Mouse (Mus musculus) lung, postnatal 10 days (tissue): ENCODE measurements around the gene Aco2.

ENCODE experiments used
- DNase-seq: peaks from one replicate; pipeline ENCODE4 v3.0.0; 2021

The Aco2 gene

DNA sequence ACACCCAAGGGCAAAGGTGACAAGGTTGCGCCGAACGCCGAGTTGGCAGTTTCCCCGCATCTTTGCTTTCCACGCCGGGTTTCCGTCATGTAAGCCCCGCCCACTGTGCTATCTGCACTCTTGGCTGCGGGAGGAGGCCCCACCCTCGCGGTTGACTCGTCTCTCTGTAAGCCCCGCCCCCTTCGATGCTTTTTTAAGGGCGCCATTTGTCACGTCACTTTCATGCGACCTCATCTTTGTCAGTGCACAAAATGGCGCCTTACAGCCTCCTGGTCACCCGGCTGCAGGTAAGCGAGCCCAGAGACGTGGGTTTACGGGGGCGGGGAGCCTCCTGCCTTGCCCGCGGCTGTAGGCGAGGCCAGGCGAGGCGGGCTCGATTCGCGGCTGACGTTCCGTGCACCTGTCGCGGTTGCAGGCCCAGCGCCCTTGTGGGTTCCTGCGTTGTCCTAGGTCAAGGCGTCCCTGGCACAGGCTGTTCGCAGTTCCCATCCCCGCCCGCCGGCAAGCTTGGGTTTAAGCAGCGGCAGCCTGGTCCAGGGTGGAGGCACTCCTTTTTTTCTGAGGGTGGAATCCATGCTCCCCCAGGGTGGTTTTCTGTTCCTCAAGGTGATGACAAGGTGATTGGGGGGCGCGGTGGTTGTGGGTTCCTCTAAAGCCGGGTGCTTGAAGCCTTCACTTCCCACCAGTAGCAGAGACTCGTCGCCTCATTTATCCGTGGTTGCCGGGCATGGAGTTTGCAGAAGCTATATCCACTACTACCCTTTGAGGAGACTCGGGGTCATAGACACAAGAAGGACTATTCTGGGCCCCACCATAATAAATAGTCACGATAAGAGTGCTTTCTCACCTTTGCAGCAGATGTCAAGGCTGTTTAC lies at the start of gene Aco2:
TSS of gene Aco2 (plus strand) at position 48 of the 875 bp plus-strand sequence.
- peak; percentile 100 for DNase-seq

- no peak for DNase-seq
Measured at GRCm38 (mm10) chr15:81822631-81823030, 49.5 kb upstream of the Aco2 start.

- DNase-seq: no peak
Measured at GRCm38 (mm10) chr15:81824832-81825231, 47.3 kb upstream of the Aco2 start.

- DNase-seq: no peak
Measured at GRCm38 (mm10) chr15:81828426-81829207, 43.5 kb upstream of the Aco2 start.

- no peak for DNase-seq
Measured at GRCm38 (mm10) chr15:81829208-81829580, 42.9 kb upstream of the Aco2 start.

DNA sequence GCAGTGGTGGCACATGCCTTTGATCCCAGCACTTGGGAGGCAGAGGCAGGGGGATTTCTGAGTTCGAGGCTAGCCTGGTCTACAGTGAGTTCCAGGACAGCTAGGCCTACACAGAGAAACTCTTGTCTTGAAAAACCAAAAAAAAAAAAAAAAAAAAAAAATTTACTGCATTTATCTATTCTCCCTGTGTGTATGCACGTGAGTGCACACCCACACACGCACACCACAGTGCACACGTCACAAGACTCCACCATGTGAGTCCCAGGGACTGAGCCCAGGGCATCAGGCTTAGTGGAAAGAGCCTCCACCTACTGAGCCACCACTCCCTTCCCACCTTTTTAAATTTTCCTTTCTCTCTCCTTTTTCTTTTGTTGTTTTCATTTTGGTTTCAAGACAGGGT lies 41.6 kb upstream of the Aco2 start:
- no peak for DNase-seq

DNA sequence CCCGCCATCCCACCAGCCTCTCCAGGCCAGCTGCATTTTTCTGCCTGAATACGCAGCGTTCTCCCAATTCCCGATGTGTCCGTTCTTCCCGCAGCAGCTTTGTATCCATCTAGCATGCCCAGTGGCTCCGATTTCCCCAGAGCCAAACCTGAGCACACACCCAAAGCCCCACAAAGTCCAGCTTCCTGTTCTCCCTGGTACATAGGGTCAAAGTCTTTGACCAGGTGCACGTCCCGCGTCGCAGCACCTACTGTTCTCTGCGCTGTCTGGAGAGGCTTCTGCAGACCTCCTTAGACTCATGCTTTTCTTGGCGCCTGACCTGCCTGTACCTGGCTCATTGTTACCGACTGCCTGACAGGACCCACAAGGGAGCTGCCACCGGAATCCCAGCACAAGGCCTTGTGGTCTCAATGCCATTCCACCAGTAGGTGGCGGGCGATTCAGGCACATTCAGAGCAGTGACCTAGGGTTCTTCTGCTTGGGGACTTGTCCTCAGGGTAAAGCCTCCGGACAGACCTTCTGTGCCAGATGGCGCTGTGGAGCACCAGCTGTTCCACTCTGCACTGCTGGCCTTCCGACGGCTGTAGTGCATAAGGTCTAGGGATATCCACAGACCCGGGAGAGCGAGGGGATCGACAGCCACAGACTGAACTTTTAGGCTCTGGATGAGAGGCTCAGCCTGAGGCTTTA lies 40.8 kb upstream of the Aco2 start:
- peak; percentile 97 for DNase-seq

DNA sequence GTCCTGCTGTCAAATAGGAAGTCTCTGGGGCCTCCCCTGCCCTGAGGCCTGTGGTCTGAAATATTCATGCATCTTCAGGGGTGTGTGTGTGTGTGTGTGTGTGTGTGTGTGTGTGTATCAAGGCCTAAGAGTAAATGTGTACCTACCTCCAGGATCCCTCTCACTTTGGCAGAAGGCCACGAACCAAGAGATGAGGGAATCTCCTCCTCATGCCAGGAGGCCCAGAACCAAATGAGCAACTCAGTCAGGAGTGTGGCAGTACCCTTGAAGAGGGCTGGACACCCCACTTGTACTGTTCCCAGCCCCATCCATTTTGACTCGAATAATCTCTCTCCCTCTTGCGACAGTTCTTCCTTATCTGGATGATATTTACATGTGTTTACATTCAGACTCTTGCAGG lies 39.9 kb upstream of the Aco2 start:
- DNase-seq: no peak

DNA sequence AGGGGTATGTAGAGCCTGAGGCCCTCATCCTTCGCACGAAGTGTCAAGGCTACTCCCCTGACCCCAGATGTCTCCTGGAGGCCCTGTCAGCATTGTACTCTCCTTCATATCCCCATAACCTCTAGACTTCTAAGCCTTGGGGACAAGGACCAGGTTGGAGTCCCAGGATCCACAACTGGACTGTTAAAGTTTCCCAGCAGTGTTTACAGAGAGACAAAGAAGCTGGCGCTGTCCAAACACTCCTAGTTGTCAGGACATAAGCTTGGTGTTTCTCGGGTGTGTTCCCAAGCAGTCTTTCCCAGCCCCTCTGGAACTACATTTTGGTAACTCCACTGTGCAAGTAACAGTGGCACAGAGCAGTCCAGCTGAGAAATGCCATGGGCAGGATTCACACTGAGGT lies 38.6 kb upstream of the Aco2 start:
- DNase-seq: no peak

- no peak for DNase-seq
Measured at GRCm38 (mm10) chr15:81834171-81834841, 37.8 kb upstream of the Aco2 start.

GRCm38 (mm10) chr15:81835007-81835880 lies 36.9 kb upstream of the Aco2 start:
- DNase-seq: no peak

DNA sequence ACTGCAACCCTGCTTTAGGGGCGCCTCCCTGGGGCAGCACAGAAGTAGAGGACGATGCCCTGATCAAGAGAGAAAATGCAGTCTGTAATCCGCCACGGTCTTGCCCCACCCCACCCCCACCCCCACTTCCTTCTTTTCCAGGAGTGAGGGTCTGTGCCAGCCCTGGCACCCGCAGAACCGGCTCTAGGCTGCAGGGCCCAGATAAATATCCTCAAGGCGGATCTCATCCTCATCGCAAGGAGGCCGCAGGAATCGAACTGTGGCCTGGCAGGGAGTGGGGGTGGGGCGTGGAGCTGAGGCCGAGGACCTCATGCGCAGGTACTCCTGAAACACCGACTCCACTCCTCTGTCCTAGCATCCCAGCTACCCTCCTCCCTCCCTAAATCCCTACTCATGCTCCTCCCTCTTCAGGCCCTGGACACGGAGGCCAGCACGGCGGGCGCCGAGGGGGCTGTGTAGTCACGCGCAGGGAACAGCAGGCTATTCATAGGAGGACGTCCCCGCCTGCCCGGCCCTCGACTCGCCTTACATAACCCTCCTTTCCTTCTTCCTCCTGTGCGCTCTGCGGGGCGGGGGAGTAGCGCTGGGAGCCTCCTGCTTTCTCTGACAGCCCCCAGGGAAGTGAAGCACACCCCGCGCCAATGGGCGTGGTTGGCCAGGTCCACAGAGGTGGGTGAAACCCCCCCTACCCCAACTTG lies 35.8 kb upstream of the Aco2 start:
- DNase-seq: peak; percentile 95

GRCm38 (mm10) chr15:81836966-81837920 lies 34.9 kb upstream of the Aco2 start:
- DNase-seq: no peak

DNA sequence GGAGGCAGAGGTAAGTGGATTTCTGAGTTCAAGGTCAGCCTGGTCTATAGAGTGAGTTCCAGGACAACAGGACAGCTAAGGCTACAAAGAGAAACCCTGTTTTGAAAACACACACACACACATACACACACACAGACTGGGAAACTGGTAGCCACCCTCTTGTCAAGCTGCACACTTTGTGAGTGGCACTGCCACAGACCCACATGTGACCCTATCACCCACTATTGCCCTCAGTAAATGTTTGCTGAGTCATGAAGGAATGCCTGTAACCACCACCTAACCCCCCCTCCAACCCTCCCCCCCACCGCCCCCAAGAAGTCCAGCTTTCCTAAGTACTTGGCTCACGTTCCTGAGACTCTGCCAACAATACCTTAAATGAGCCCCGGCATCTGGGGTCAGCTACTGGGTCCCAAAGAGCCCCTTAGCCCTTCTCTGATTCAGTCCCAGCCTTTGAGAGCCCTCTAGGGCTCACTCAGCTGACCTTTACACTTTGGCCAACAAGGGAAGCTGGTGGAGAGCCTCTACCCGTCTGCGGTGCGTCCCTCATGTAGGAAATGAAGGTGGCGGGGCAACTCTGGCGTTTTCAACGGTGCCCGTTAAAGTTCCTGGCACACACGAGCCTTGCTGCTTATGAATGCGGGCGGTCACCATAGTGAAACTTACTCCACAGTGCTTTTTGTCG lies 33.4 kb upstream of the Aco2 start:
- DNase-seq: peak; percentile 54

DNA sequence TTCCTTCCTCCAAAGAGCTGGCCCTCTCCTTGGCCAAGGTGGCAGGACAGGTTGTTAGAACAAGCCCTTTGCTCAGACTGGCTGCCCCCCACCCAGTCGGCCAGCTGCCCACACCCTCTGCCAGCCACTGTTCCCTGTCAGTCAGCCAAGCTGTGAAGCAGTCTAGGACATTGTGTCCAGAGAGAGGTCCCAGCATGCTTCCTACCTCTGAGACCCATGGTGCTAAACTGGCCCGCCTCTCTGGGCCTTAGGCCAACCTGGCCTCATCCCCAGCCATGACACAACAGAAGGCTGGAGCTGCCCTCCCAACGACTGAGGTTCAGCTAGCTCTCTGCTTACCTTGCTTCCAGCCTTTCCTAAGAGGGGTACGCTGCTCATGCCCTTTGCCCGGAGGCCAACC lies 32.5 kb upstream of the Aco2 start:
- peak; percentile 92 for DNase-seq

DNA sequence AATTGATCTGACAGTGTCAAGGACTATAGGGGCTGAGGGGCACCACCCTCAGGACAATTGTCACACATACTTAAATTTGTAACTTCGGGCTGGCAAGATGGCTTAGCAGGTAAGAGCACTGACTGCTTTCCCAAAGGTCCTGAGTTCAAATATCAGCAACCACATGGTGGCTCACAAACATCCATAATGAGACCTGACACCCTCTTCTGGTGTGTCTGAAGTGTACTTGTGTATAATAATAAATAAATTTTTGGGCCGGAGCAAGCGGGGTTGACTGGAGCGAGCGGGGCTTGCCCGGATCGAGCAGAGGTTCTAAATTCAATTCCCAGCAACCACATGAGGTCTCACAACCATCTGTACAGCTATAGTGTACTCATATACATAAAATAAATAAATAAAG lies 31.8 kb upstream of the Aco2 start:
- no peak for DNase-seq

GRCm38 (mm10) chr15:81842275-81842674 lies 29.8 kb upstream of the Aco2 start:
- DNase-seq: no peak

DNA sequence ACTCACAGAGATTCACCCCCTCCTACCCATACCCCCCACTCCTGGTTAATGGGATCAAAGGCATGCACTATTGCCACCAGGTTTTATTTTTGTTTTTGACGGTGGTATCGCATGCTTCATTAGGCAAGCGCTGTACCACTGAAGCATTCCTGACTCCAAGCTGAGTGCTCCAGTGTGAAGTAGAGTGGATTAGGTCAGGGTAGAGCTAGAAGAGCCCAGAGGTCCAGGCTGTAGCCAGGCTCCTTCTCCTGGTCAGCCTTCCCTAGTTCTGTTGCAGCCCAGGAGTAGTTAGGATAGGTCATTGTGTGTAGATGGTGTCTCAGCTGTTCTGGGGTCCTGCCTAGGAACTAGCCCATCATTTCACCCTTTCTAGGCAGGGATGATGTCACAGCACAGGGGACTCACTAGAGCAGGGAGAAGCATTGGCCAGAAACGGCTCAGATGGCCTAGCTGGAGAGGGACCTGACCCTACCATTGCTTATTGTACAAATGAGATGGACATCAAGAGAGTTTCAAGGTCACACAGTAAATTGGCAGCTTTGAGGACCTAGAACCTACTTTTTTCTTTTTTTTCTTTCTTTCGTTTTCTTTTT lies 27.0 kb upstream of the Aco2 start:
- no peak for DNase-seq

DNA sequence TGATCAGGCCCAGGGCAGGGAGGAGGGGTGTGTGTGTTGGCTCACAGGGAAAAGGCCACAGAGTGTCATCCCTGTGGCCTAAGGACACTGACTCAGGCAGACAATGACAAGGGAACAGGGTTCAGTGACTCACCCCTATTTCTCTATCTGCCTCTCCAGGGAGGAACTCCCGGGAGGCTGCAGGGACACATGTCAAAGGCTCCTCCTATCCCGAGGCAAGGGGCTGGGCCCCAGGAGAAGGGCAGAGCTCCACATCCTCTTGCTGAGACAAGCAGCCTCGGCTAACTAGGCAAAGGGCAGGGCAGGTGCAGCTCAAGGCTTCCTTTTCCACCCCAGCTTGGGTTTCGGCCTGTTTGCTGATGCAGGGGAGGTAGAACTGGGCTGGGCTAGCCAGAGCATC lies 26.4 kb upstream of the Aco2 start:
- DNase-seq: no peak
